Mouse (Mus musculus): ENCODE data around the gene Acbd6.

DNA sequence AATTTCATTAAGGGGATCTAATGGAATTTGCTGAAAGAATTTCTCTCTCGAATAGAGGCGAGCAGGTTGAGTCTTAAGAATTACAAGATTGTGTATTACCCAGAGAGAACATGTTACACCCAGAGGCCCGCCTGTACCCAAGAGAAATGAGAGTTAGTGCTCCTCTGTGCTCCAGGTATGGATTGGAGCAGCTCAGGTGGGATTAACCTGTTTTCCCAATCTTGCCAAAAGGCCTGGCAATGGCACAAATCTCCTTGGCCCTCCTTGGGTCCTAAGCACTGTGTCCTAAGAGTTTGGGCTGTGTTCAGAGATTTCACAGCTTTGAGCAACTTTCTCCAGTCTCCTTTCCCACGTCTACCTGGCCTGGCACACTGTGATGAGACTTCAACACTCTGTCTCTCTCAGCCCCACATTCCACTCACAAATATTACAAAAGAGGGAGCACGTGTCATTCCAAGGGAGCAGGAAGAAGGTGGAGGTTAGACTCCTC is 145.3 kb downstream of the Acbd6 start:
- TF ChIP-seq TAL1 (IDR thresholded peaks at IDR 0.05; ENCODE audit: low read length) = no peak
- no peak for TF ChIP-seq GATA1 (IDR thresholded peaks at IDR 0.05; ENCODE audit: low read length)
